Mouse (Mus musculus): Measurements from ENCODE around the gene Gm8257. TPM values are rescaled to one million over a fixed set of nuclear protein-coding genes. Genes with fewer than 3 reads are reported as not detected.
"Not testable (repeated sequence)": the region's sequence is repeated elsewhere in the genome, so short reads cannot be mapped to it uniquely, and the experiment has no call there.

The Gm8257 gene
- not detected in 2 replicates for polyA plus RNA-seq (2016; fragmentation: Nextera tagmentation; extraction: Ambion mirVana)

DNA sequence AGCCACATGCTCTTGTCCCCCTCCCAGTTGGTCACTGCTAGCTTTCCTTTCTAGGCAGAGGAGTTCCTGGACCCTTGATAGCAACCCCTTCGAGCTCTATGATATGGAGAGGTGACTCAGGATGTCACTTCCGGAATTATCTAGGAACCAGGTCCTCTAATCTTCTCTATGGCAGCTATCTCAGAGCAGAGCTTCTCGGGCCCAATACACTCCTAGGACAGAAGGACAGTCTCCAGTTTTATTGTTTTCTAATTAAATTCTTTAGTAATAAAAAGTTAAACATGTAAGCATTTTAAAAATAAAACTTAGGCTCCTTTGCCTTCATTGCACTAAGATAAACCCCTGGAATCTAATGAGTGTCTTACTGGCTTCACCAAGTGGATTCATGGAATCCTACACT, at the start of gene Gm8257:
Gene Gm8257, minus strand, starts transcription at position 101 of the 400 bp plus-strand sequence.
- WGBS, result 91% methylated on average over 3 of the region's 3 CpGs
- H3K27me3 ChIP-seq; H3K9me3 ChIP-seq; H3K9ac ChIP-seq (replicated peaks); H3K4me1 ChIP-seq; H3K4me3 ChIP-seq; ATAC-seq (ENCODE audit: low FRiP score, low read depth); H3K4me2 ChIP-seq (replicated peaks); H3K27ac ChIP-seq (replicated peaks); H3K36me3 ChIP-seq: not testable (repeated sequence)

- Histone ChIP-seq H3K27ac (replicated peaks) (no peak within 1 kb of the TSS), H3K4me3 (no peak within 1 kb of the TSS), H3K4me2 (replicated peaks) (no peak within 1 kb of the TSS), H3K4me1 (no peaks in the 10 kb centered on the region), H3K9me3 (no peaks in the 10 kb centered on the region), H3K9ac (replicated peaks) (no peak within 1 kb of the TSS), H3K36me3 (no peaks in the 10 kb centered on the region), H3K27me3 (no peaks in the 10 kb centered on the region)
- ATAC-seq (ENCODE audit: low FRiP score, low read depth), result no peak
- 81% methylated on average over 3 of the region's 3 CpGs for WGBS
Measured at GRCm38 (mm10) chr14:44750240-44750639, 44.0 kb upstream of the Gm8257 start, which contains the start of gene Gm8267. TSS of gene Gm8267 (minus strand) at chr14:44750340.

DNA sequence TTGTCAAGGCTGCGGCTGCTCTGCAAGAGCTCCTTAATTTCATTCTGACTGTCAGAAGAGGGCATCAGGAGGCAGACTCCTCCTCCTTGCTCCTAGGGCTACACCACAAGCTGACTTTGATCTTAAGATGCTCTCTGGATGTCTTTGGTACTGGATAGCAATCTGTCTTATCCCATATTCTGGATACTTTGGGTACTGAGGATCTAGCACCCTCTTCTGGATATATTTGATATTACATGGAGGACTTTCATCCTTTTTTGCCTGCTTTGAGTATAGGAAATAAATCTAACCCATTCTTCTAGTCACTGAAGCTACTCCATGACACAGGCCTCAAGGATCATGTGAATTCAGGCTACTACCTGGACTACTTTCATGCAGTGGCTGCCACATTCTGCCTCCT, 36.5 kb upstream of the Gm8257 start:
- H3K9me3 ChIP-seq; H3K27me3 ChIP-seq; ATAC-seq (ENCODE audit: low FRiP score, low read depth); H3K27ac ChIP-seq (replicated peaks); H3K4me2 ChIP-seq (replicated peaks); H3K4me1 ChIP-seq; H3K9ac ChIP-seq (replicated peaks); H3K36me3 ChIP-seq; H3K4me3 ChIP-seq: not testable (repeated sequence)
- 35% methylated on average over 1 of the region's 1 CpGs for WGBS

GRCm38 (mm10) chr14:44730711-44731110, 24.5 kb upstream of the Gm8257 start:
- H3K4me3 ChIP-seq; H3K9ac ChIP-seq (replicated peaks); H3K9me3 ChIP-seq; H3K36me3 ChIP-seq; H3K27ac ChIP-seq (replicated peaks); H3K4me2 ChIP-seq (replicated peaks); H3K4me1 ChIP-seq; H3K27me3 ChIP-seq; ATAC-seq (ENCODE audit: low FRiP score, low read depth): not testable (repeated sequence)

GRCm38 (mm10) chr14:44627737-44628136, 78.5 kb downstream of the Gm8257 start, which contains the start of gene Gm5624:
TSS of gene Gm5624 (minus strand) at chr14:44627938.
- not testable (repeated sequence) for H3K27me3 ChIP-seq; H3K4me2 ChIP-seq (replicated peaks); H3K9me3 ChIP-seq; H3K27ac ChIP-seq (replicated peaks); H3K4me1 ChIP-seq; ATAC-seq (ENCODE audit: low FRiP score, low read depth); H3K4me3 ChIP-seq; H3K36me3 ChIP-seq; H3K9ac ChIP-seq (replicated peaks)
- WGBS, result 77% methylated on average over 4 of the region's 4 CpGs

Other genes starting within 250 kb of the Gm8257 start
- gene BC061237, start 214.0 kb downstream of the Gm8257 start, polyA plus RNA-seq (2016; fragmentation: Nextera tagmentation; extraction: Ambion mirVana), result not detected in 2 replicates
- gene Gm17093, start 188.2 kb downstream of the Gm8257 start, polyA plus RNA-seq (2016; fragmentation: Nextera tagmentation; extraction: Ambion mirVana), result not detected in 2 replicates
- not detected in 2 replicates for gene Gm8247, start 123.3 kb downstream of the Gm8257 start, polyA plus RNA-seq (2016; fragmentation: Nextera tagmentation; extraction: Ambion mirVana)
- not detected in 2 replicates for gene Gm5624, start 78.5 kb downstream of the Gm8257 start, polyA plus RNA-seq (2016; fragmentation: Nextera tagmentation; extraction: Ambion mirVana)
- gene Gm8267, start 43.9 kb upstream of the Gm8257 start, polyA plus RNA-seq (2016; fragmentation: Nextera tagmentation; extraction: Ambion mirVana), result not detected in 2 replicates
- 0.06 TPM in 1 of 2 replicates, not detected in the other for gene Ptgdr, start 152.9 kb upstream of the Gm8257 start, polyA plus RNA-seq (2016; fragmentation: Nextera tagmentation; extraction: Ambion mirVana)